Mouse (Mus musculus): ENCODE results near the gene Gtse1.

DNA sequence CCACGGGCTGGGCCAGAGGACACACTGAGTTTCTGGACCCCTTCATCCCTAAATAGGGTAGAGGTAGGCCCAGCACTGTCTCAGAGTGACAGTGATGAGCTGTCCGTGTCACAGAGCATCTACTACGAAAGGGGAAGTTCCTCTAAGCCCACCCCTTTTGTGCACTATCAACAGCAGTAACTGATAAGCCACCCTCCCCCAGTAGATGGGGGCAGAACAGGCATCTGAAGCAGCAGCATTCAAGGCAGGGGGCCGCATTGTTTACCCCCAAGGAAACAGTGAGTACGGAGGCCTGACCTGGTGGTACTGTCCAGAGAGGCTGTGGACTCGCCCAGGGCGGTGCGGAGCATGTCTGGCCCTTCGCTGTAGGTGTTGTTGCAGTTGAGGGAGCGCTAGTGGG, 43.0 kb downstream of the Gtse1 start:
- TF ChIP-seq CTCF (IDR thresholded peaks at IDR 0.05; ENCODE audit: insufficient read depth, low read length) = no peak
- no peak for TF ChIP-seq POLR2A (IDR thresholded peaks at IDR 0.05; ENCODE audit: borderline replicate concordance, extremely low read depth, low read depth, low read length)

Measured in lung, adult 2 months (tissue).